Mouse (Mus musculus): ENCODE data around the gene Mgp.

- TF ChIP-seq POLR2A (IDR thresholded peaks at IDR 0.05; ENCODE audit: borderline replicate concordance, extremely low read depth, low read depth, low read length) (no peak), CTCF (IDR thresholded peaks at IDR 0.05; ENCODE audit: insufficient read depth, low read length) (no peak)
These were observed 10.3 kb downstream of the Mgp start for GRCm38 (mm10) chr6:136865360-136865759.
